Mouse (Mus musculus): ENCODE results near the gene Dffa. TPM values are rescaled to one million over a fixed set of nuclear protein-coding genes. Genes with fewer than 3 reads are reported as not detected.
"Not testable (repeated sequence)": the region's sequence is repeated elsewhere in the genome, so short reads cannot be mapped to it uniquely, and the experiment has no call there.

Dffa gene
- polyA plus RNA-seq, 1 experiment from 2014 or later = 30.5 TPM

DNA sequence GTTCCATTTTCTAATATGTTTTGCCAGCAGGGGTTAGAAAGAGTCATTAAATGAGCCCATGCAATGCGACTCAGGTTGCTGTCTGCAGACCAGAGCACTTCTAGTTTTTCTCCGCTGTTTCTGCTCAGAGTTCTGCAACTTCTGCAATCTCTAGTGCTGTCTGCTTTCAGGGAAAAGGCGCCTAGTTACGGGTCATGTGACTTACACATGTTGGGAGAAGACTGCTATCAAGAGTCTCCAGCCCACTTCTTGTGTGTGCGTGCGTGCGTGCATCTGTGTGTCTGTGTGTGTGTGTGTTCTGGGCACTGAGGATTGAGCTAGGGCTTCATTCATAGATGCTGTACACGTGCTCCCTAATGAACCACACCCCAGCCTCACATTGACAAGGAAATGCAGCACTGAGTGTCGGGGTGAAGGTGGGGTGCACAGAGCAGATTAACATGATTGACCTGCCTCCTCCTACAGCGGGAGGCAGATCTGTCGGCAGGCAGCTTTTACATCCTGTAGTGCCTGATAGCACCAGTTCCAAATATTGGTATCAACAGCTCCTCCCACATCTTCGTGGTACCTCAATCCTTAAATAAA, 16.1 kb downstream of the Dffa start:
- H3K4me3 ChIP-seq; H3K27me3 ChIP-seq (ENCODE audit: poor library complexity, severe bottlenecking); H3K36me3 ChIP-seq (replicated peaks); H3K9me3 ChIP-seq; DNase-seq (ENCODE audit: extremely low spot score, low spot score); H3K27ac ChIP-seq; H3K4me1 ChIP-seq: not testable (repeated sequence)
- WGBS = 90% methylated on average over 12 of the region's 12 CpGs

- Histone ChIP-seq H3K4me1 (peaks cover 8% of the 10 kb centered on the region), H3K36me3 (replicated peaks) (peaks cover 31% of the 10 kb centered on the region), H3K27ac (no peak overlapping the region), H3K9me3 (no peaks in the 10 kb centered on the region), H3K4me3 (no peak overlapping the region), H3K27me3 (ENCODE audit: poor library complexity, severe bottlenecking) (no peaks in the 10 kb centered on the region)
- WGBS = 59% methylated on average over 5 of the region's 5 CpGs
- DNase-seq (ENCODE audit: extremely low spot score, low spot score) = no peak
These were observed 19.5 kb downstream of the Dffa start for GRCm38 (mm10) chr4:149123432-149123831.

DNA sequence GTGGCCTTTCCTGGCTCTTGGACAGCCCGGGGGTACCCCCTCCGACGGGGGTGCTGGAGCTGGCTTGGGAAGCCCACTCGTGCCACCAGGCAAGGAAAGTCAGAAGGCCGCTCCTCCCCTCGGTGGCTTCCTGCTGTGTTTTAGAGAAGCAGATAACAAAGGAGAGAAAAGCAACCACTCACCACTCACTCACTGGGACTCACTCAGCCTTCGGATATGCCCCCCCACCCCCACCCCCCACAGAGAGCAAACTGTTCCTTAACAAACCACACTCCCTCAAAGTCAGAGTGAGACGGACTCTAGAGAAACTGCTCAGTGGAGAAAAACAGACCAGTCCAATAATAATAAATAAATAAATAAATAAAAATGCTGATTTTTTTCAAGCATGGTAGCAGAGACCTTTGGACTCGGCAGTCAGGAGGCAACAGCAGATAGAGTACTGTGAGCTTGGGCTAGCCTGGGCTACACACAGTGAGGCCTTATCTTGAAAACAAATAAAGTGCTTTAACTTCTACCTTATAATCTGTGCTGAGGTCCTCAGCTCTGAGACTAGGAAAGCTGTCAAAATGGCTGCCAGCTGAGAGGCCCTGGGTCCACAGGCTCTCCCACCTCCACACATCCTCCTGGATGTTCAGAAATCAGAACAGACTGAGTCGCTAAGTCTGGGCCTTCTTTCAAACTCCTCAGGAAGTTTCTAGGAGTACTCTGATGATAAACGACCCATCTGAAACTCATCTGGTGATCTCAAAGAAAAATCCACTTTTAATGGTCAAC, 21.6 kb downstream of the Dffa start:
- peak overlapping the region; percentile 53; the same call in 1 of the 2 replicates for H3K27ac ChIP-seq

GRCm38 (mm10) chr4:149126115-149126509, 22.2 kb downstream of the Dffa start:
- no peak overlapping the region for H3K27ac ChIP-seq
- H3K4me3 ChIP-seq = no peak overlapping the region
- DNase-seq (ENCODE audit: extremely low spot score, low spot score) = no peak
- H3K27me3 ChIP-seq (ENCODE audit: poor library complexity, severe bottlenecking) = no peaks in the 10 kb centered on the region
- no peaks in the 10 kb centered on the region for H3K9me3 ChIP-seq
- peaks cover 54% of the 10 kb centered on the region for H3K36me3 ChIP-seq (replicated peaks)
- WGBS = 84% methylated on average over 6 of the region's 6 CpGs
- H3K4me1 ChIP-seq = peaks cover 8% of the 10 kb centered on the region

More for the DNA sequence above, 21.6 kb downstream of the Dffa start:
- peaks cover 8% of the 10 kb centered on the region for H3K4me1 ChIP-seq
- H3K4me3 ChIP-seq = no peak overlapping the region
- peaks cover 49% of the 10 kb centered on the region for H3K36me3 ChIP-seq (replicated peaks)
- DNase-seq (ENCODE audit: extremely low spot score, low spot score) = no peak
- WGBS = 58% methylated on average over 11 of the region's 11 CpGs
- no peaks in the 10 kb centered on the region for H3K27me3 ChIP-seq (ENCODE audit: poor library complexity, severe bottlenecking)
- H3K9me3 ChIP-seq = no peaks in the 10 kb centered on the region

DNA sequence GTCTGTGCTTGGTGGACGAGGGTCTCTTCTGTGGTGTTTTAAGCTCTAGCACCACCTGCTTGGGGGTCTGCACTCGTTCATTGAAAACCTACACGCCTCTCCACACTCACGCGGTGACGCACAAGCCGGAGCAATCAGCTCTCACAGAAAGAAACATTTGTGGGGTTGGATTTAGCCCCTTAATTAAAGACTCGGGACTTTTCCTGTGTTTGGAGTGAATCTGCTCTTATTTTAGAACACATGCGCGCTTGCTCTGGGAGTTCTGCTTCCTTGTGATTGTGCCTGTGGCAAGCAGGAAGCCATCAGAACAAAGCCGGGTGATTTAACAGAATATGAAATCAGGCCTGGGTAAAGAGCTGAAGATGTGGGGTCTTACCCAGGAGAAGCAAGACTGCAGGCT, 22.7 kb downstream of the Dffa start, which contains the start of gene Cort:
TSS of gene Cort (minus strand) at position 101 of the 400 bp plus-strand sequence.
- 88% methylated on average over 11 of the region's 11 CpGs for WGBS
- Histone ChIP-seq H3K36me3 (replicated peaks) (peaks cover 60% of the 10 kb centered on the region), H3K4me1 (peaks cover 8% of the 10 kb centered on the region), H3K4me3 (no peak within 1 kb of the TSS), H3K27ac (no peak within 1 kb of the TSS), H3K27me3 (ENCODE audit: poor library complexity, severe bottlenecking) (no peaks in the 10 kb centered on the region), H3K9me3 (no peaks in the 10 kb centered on the region)
- DNase-seq (ENCODE audit: extremely low spot score, low spot score) = no peak

DNA sequence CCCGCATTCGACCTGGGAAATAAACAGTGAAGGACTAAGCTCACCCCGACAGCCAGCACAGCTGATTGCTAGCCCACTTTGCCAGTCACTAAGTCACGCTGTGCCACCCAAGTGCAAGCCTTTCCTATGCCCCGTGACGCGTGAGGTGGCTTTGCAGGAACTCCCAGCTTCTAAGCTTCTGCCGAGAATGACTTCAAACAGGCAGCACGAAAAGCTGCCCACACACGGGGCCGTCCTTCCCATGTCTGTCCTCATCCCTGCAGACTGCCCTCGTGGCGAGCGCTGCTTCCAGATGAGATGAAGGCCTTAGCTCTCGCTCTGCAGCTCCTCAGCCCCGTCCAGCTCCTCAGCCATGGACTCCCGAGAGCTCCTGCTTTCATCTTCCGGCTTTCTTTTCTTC, 24.5 kb downstream of the Dffa start:
- 88% methylated on average over 18 of the region's 18 CpGs for WGBS

DNA sequence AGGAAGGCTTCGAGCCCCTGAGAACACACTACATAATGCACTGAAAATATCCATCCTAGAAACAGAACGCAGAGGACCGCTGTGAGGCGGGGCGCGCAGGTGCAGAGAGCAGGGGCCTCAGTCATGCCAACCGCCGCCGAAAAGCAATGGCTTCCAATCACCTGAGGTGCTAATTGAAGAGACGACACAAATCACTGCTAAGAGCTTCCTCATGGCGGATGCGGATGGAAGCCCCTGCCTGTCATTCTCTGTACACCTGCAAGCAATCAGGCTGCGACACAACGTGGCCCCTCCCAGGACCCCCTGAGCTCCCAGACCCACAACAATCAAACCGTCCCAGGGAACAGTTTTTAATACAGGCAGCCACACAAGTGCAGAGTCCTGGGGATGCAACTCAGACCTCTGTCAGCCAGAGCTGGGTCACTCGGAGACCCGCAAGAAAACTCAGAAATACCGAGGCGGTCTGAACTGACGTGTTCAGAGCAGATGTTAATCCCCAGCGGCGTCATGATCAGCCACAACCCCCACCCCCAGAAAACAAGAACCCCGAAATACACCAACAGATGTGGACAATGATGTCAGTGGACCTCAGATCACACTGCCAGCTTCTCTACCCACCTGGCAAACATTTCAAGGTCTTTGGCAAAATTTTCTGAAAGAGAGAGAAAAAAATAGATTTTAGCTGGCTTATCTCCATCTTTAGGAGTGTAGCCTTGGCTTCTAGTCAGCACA, 27.2 kb downstream of the Dffa start:
- no peaks in the 10 kb centered on the region for H3K27me3 ChIP-seq (ENCODE audit: poor library complexity, severe bottlenecking)
- peaks cover 85% of the 10 kb centered on the region for H3K36me3 ChIP-seq (replicated peaks)
- WGBS = 92% methylated on average over 23 of the region's 23 CpGs
- H3K4me1 ChIP-seq = 0 out of 2 replicates have a peak, but pooled peaks cover 5% of the 10 kb centered on the region
- DNase-seq (ENCODE audit: extremely low spot score, low spot score) = no peak
- H3K9me3 ChIP-seq = no peaks in the 10 kb centered on the region
- H3K4me3 ChIP-seq = no peak overlapping the region
- no peak overlapping the region for H3K27ac ChIP-seq

More for the DNA sequence above, 24.5 kb downstream of the Dffa start:
- no peak overlapping the region for H3K4me3 ChIP-seq
- peaks cover 13% of the 10 kb centered on the region for H3K4me1 ChIP-seq
- no peak for DNase-seq (ENCODE audit: extremely low spot score, low spot score)
- peaks cover 76% of the 10 kb centered on the region for H3K36me3 ChIP-seq (replicated peaks)
- H3K27me3 ChIP-seq (ENCODE audit: poor library complexity, severe bottlenecking) = no peaks in the 10 kb centered on the region
- no peak overlapping the region for H3K27ac ChIP-seq
- no peaks in the 10 kb centered on the region for H3K9me3 ChIP-seq

DNA sequence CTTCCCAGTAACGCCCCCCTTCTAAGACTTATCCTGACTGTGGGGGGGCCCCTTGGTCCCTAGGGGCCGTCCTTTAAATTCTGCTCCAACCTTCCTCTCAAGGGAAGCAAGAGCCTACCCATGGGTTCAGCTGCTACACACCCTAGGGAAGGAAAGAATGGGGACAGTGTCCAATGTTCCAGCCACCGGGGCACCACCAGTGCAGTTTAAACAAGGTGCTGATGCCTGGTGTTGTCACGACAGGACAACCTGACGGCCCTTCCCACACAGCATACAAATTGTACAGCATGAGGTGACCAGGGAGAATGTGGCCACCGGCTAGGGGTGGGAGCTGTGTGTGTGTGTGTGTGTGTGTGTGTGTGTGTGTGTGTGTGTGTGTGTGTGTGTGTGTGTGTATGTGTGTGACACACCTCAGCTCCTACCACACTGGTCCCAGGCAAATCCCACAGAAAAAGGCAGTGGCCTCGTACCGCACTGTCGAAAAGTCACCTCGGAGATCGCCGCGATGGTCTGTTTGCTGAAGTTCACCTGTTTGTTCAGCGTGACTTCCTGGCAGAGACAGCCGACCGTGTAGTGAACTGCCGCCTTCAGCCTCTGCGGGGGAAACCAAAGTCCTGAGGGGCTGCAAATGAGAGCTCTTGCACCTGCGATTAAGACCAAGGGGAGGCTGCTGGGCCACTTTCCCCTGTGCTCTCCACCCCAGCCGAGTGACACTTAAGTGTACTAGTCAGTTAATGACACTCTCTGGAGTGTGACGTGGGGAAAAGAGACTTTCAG, 28.0 kb downstream of the Dffa start:
- peaks cover 77% of the 10 kb centered on the region for H3K36me3 ChIP-seq (replicated peaks)
- H3K4me3 ChIP-seq = no peak overlapping the region
- 93% methylated on average over 21 of the region's 21 CpGs for WGBS
- no peak overlapping the region for H3K27ac ChIP-seq
- no peaks in the 10 kb centered on the region for H3K9me3 ChIP-seq
- DNase-seq (ENCODE audit: extremely low spot score, low spot score) = no peak
- peaks cover 13% of the 10 kb centered on the region for H3K4me1 ChIP-seq
- H3K27me3 ChIP-seq (ENCODE audit: poor library complexity, severe bottlenecking) = no peaks in the 10 kb centered on the region

DNA sequence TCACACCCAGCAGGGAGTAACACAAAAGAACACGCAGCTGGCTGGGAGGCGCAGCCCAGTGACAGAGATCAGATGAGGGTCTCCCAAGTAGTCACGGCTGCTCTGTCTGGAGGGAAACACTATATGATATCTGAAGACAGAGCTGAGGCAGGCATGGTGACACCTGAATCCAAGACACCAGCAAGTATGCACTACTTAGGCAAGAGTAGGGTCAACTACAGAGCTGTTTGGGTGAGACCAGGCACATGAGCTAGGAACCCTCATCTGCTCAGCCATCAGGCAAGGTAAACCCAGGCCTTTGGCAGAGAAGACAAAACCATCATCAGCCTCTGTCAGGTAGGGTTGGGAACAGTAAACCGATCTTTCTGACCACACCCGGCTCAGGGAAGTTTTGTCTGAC, 29.4 kb downstream of the Dffa start:
- Histone ChIP-seq H3K4me3 (no peak overlapping the region), H3K27ac (no peak overlapping the region), H3K27me3 (ENCODE audit: poor library complexity, severe bottlenecking) (no peaks in the 10 kb centered on the region), H3K9me3 (no peaks in the 10 kb centered on the region), H3K4me1 (peaks cover 19% of the 10 kb centered on the region), H3K36me3 (replicated peaks) (peaks cover 62% of the 10 kb centered on the region)
- DNase-seq (ENCODE audit: extremely low spot score, low spot score) = no peak
- WGBS = 83% methylated on average over 5 of the region's 5 CpGs

DNA sequence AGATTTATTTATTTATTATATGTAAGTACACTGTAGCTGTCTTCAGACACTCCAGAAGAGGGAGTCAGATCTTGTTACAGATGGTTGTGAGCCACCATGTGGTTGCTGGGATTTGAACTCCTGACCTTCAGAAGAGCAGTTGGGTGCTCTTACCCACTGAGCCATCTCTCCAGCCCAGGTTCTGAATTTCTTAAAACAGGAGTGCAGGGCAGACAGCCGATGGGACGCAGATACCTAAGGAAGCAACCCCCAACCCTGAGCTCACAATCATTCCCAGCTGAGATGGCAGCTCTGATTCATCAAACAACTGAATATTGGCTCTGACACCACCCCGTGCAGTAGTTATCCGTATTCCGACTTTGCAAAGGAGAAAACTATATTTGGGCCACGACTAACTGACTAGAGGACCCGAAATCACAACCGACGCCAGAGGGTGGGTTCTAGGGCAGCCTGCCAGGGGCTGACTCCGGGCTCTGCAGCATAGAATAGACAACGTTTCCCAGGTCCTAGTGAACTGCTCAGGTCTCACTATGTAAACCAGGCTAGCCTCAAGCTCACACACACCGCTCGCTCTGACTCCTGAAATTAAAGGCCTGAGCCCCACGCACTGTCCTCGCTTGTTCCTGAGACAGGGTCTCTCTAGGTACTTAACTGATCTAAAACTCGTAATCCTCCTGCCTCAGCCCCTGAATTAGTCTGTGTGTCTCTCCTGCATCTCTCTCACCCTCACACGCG, 32.3 kb downstream of the Dffa start:
- peak; percentile 18 for DNase-seq (ENCODE audit: extremely low spot score, low spot score)
- no peaks in the 10 kb centered on the region for H3K9me3 ChIP-seq
- WGBS = 76% methylated on average over 18 of the region's 18 CpGs
- H3K4me1 ChIP-seq = peaks cover 19% of the 10 kb centered on the region
- peak overlapping the region; percentile 93 for H3K27ac ChIP-seq
- H3K36me3 ChIP-seq (replicated peaks) = peaks cover 34% of the 10 kb centered on the region
- no peaks in the 10 kb centered on the region for H3K27me3 ChIP-seq (ENCODE audit: poor library complexity, severe bottlenecking)
- H3K4me3 ChIP-seq = peak overlapping the region; percentile 66

GRCm38 (mm10) chr4:149136982-149137770, 33.2 kb downstream of the Dffa start, which contains the start of gene Cenps:
Gene Cenps, minus strand, starts transcription at chr4:149137629.
- Histone ChIP-seq H3K27me3 (ENCODE audit: poor library complexity, severe bottlenecking) (no peaks in the 10 kb centered on the region), H3K36me3 (replicated peaks) (peaks cover 25% of the 10 kb centered on the region), H3K9me3 (no peaks in the 10 kb centered on the region), H3K4me3 (peak within 1 kb of the TSS; percentile 66), H3K4me1 (peaks cover 19% of the 10 kb centered on the region), H3K27ac (peak within 1 kb of the TSS; percentile 93)
- peak; percentile 95 for DNase-seq (ENCODE audit: extremely low spot score, low spot score)
- WGBS = under 1% methylated on average over 68 of the region's 68 CpGs

All from forebrain, embryonic 10.5 days (tissue).